Mouse (Mus musculus) liver, embryonic 15.5 days (tissue): ENCODE measurements around the gene Bahcc1. TPM values are rescaled to one million over a fixed set of nuclear protein-coding genes. Genes with fewer than 3 reads are reported as not detected.

ENCODE experiments used
- ATAC-seq: fragments of 200-750 bp; cut with Nextera tagmentation; 2 replicates; pipeline ENCODE4 v1.8.0; 2017; ENCODE audit warnings: moderate number of reproducible peaks, mild to moderate bottlenecking, moderate library complexity; ENCODE audit not compliant: insufficient read depth
- H3K27ac ChIP-seq: fragments of 300-500 bp; sonication (generic); replicated peaks from 2 replicates; pipeline ENCODE4 v1.5.1; 2015; ENCODE audit warnings: mild to moderate bottlenecking, inconsistent platforms
- H3K27me3 ChIP-seq: fragments of 300-500 bp; sonication (generic); 2 replicates; pipeline ENCODE4 v1.6.1; 2015; ENCODE audit warnings: mild to moderate bottlenecking, inconsistent platforms
- H3K36me3 ChIP-seq: fragments of 300-500 bp; sonication (generic); replicated peaks from 2 replicates; pipeline ENCODE4 v1.6.1; 2015; ENCODE audit warnings: moderate library complexity, mild to moderate bottlenecking, inconsistent platforms
- H3K4me1 ChIP-seq: fragments of 300-500 bp; sonication (generic); replicated peaks from 2 replicates; pipeline ENCODE4 v1.6.1; 2015; ENCODE audit warnings: inconsistent platforms
- H3K4me2 ChIP-seq: fragments of 300-500 bp; sonication (generic); 2 replicates; pipeline ENCODE4 v1.6.1; 2015; ENCODE audit warnings: moderate library complexity, mild to moderate bottlenecking, inconsistent platforms
- H3K4me3 ChIP-seq: fragments of 300-500 bp; sonication (generic); replicated peaks from 2 replicates; pipeline ENCODE4 v1.5.1; 2015; ENCODE audit warnings: mild to moderate bottlenecking, inconsistent platforms
- H3K9ac ChIP-seq: fragments of 300-500 bp; sonication (generic); 2 replicates; pipeline ENCODE4 v1.6.1; 2015; ENCODE audit warnings: moderate library complexity, mild to moderate bottlenecking, inconsistent platforms
- H3K9me3 ChIP-seq: fragments of 300-500 bp; sonication (generic); replicated peaks from 2 replicates; pipeline ENCODE4 v1.6.1; 2016; ENCODE audit warnings: inconsistent platforms
- WGBS: fragments of 180-500 bp; shearing (Covaris S2); methylation state at CpG from one replicate; pipeline ENCODE4 v1.1.7; 2015; ENCODE audit warnings: mixed read lengths; ENCODE audit not compliant: insufficient replicate concordance; 5-methylcytosine and 5-hydroxymethylcytosine counted together
- polyA plus RNA-seq: library from polyadenylated mRNA; unstranded; fragments of >200 nt; fragmentation: Nextera tagmentation; extraction: Ambion mirVana; gene quantifications from 2 replicates; pipeline ENCODE4 v1.2.1, GENCODE M21; 2015

Gene Bahcc1
- polyA plus RNA-seq, 1 experiment from 2014 or later: 1.0 TPM

- Histone ChIP-seq H3K4me3 (peak overlapping the region; percentile 62), H3K4me2 (peak overlapping the region; percentile 95), H3K4me1 (peaks cover 38% of the 10 kb centered on the region), H3K27ac (peak overlapping the region; percentile 89), H3K9me3 (no peaks in the 10 kb centered on the region), H3K9ac (peak overlapping the region; percentile 68), H3K27me3 (0 out of 2 replicates have a peak, but pooled peaks cover 7% of the 10 kb centered on the region), H3K36me3 (no peaks in the 10 kb centered on the region)
- peak; percentile 97 for ATAC-seq
- 6% methylated on average over 37 of the region's 37 CpGs for WGBS
Measured at GRCm38 (mm10) chr11:120315832-120316689, 83.3 kb downstream of the Bahcc1 start.

GRCm38 (mm10) chr11:120316690-120317254 is 84.0 kb downstream of the Bahcc1 start:
- ATAC-seq: peak; percentile 54
- WGBS: 8% methylated on average over 13 of the region's 13 CpGs
- H3K4me1 ChIP-seq: peaks cover 31% of the 10 kb centered on the region
- H3K36me3 ChIP-seq: no peaks in the 10 kb centered on the region
- H3K27me3 ChIP-seq: no peaks in the 10 kb centered on the region
- peak overlapping the region; percentile 68 for H3K9ac ChIP-seq
- H3K27ac ChIP-seq: peak overlapping the region; percentile 89
- H3K9me3 ChIP-seq: no peaks in the 10 kb centered on the region
- H3K4me2 ChIP-seq: peak overlapping the region; percentile 95
- peak overlapping the region; percentile 62 for H3K4me3 ChIP-seq

- no peaks in the 10 kb centered on the region for H3K9me3 ChIP-seq
- H3K4me2 ChIP-seq: peak overlapping the region; percentile 95
- no peaks in the 10 kb centered on the region for H3K36me3 ChIP-seq
- no peaks in the 10 kb centered on the region for H3K27me3 ChIP-seq
- ATAC-seq: no peak
- WGBS: 50% methylated on average over 7 of the region's 7 CpGs
- H3K4me3 ChIP-seq: no peak overlapping the region
- H3K9ac ChIP-seq: no peak overlapping the region
- H3K27ac ChIP-seq: peak overlapping the region; percentile 89; the same call in 1 of the 2 replicates
- H3K4me1 ChIP-seq: peaks cover 31% of the 10 kb centered on the region
Measured at GRCm38 (mm10) chr11:120317456-120317855, 84.7 kb downstream of the Bahcc1 start.

GRCm38 (mm10) chr11:120319310-120319709 is 86.6 kb downstream of the Bahcc1 start:
- Histone ChIP-seq H3K9me3 (no peaks in the 10 kb centered on the region), H3K4me2 (no peak overlapping the region), H3K4me3 (no peak overlapping the region), H3K27ac (no peak overlapping the region), H3K4me1 (peaks cover 31% of the 10 kb centered on the region), H3K9ac (no peak overlapping the region), H3K36me3 (no peaks in the 10 kb centered on the region), H3K27me3 (no peaks in the 10 kb centered on the region)
- WGBS: 70% methylated on average over 5 of the region's 5 CpGs
- no peak for ATAC-seq

GRCm38 (mm10) chr11:120320156-120320555 is 87.4 kb downstream of the Bahcc1 start:
- Histone ChIP-seq H3K27me3 (no peaks in the 10 kb centered on the region), H3K36me3 (no peaks in the 10 kb centered on the region), H3K27ac (no peak overlapping the region), H3K9me3 (no peaks in the 10 kb centered on the region), H3K9ac (no peak overlapping the region), H3K4me3 (no peak overlapping the region), H3K4me1 (peaks cover 22% of the 10 kb centered on the region), H3K4me2 (no peak overlapping the region)
- no peak for ATAC-seq
- 87% methylated on average over 10 of the region's 10 CpGs for WGBS

GRCm38 (mm10) chr11:120335431-120336021 is 102.8 kb downstream of the Bahcc1 start:
- no peak for ATAC-seq
- Histone ChIP-seq H3K9me3 (no peaks in the 10 kb centered on the region), H3K4me3 (no peak overlapping the region), H3K4me1 (peaks cover 8% of the 10 kb centered on the region), H3K9ac (no peak overlapping the region), H3K36me3 (no peaks in the 10 kb centered on the region), H3K27me3 (no peaks in the 10 kb centered on the region), H3K27ac (no peak overlapping the region), H3K4me2 (no peak overlapping the region)
- WGBS: 60% methylated on average over 6 of the region's 6 CpGs

GRCm38 (mm10) chr11:120337447-120337846 is 104.7 kb downstream of the Bahcc1 start:
- Histone ChIP-seq H3K36me3 (no peaks in the 10 kb centered on the region), H3K27ac (no peak overlapping the region), H3K9ac (no peak overlapping the region), H3K4me2 (no peak overlapping the region), H3K4me3 (no peak overlapping the region), H3K9me3 (no peaks in the 10 kb centered on the region), H3K27me3 (no peaks in the 10 kb centered on the region), H3K4me1 (peaks cover 8% of the 10 kb centered on the region)
- ATAC-seq: no peak
- WGBS: 31% methylated on average over 2 of the region's 2 CpGs

- Histone ChIP-seq H3K9ac (no peak overlapping the region), H3K4me1 (peaks cover 8% of the 10 kb centered on the region), H3K27ac (no peak overlapping the region), H3K4me2 (no peak overlapping the region), H3K9me3 (no peaks in the 10 kb centered on the region), H3K36me3 (no peaks in the 10 kb centered on the region), H3K27me3 (no peaks in the 10 kb centered on the region), H3K4me3 (no peak overlapping the region)
- WGBS: 52% methylated on average over 3 of the region's 3 CpGs
- no peak for ATAC-seq
Measured at GRCm38 (mm10) chr11:120338786-120339185, 106.0 kb downstream of the Bahcc1 start.

- peak overlapping the region; percentile 44 for H3K4me2 ChIP-seq
- 34% methylated on average over 10 of the region's 10 CpGs for WGBS
- no peaks in the 10 kb centered on the region for H3K9me3 ChIP-seq
- H3K9ac ChIP-seq: no peak overlapping the region
- H3K36me3 ChIP-seq: peaks cover 3% of the 10 kb centered on the region
- H3K27me3 ChIP-seq: no peaks in the 10 kb centered on the region
- ATAC-seq: peak; percentile 50
- peak overlapping the region; percentile 74 for H3K27ac ChIP-seq
- no peak overlapping the region for H3K4me3 ChIP-seq
- peaks cover 9% of the 10 kb centered on the region for H3K4me1 ChIP-seq
Measured at GRCm38 (mm10) chr11:120339978-120340513, 107.3 kb downstream of the Bahcc1 start.

- WGBS: 85% methylated on average over 4 of the region's 4 CpGs
Measured at GRCm38 (mm10) chr11:120341661-120342060, 108.9 kb downstream of the Bahcc1 start.

More at GRCm38 (mm10) chr11:120341661-120342060, 108.9 kb downstream of the Bahcc1 start:
- peaks cover 18% of the 10 kb centered on the region for H3K4me1 ChIP-seq
- no peaks in the 10 kb centered on the region for H3K9me3 ChIP-seq
- H3K4me3 ChIP-seq: no peak overlapping the region
- peaks cover 12% of the 10 kb centered on the region for H3K36me3 ChIP-seq
- no peak overlapping the region for H3K4me2 ChIP-seq
- H3K27me3 ChIP-seq: no peaks in the 10 kb centered on the region
- no peak overlapping the region for H3K9ac ChIP-seq
- no peak overlapping the region for H3K27ac ChIP-seq
- no peak for ATAC-seq
